Mouse (Mus musculus) lung, postnatal 0 days (tissue): ENCODE results near the gene Bcorl1. TPM values are rescaled to one million over a fixed set of nuclear protein-coding genes. Genes with fewer than 3 reads are reported as not detected.

Experiments used
- ATAC-seq: fragments of 200-750 bp; cut with Nextera tagmentation; 2 replicates; pipeline ENCODE4 v1.8.0; 2017; ENCODE audit warnings: moderate library complexity
- DNase-seq: peaks from one replicate; pipeline ENCODE4 v3.0.0-alpha.2; 2016; ENCODE audit warnings: low spot score
- H3K27ac ChIP-seq: fragments of 300-500 bp; sonication (generic); 2 replicates; pipeline ENCODE4 v1.5.1; 2014; ENCODE audit warnings: antibody characterized with exemption, mild to moderate bottlenecking, low read length, mixed read lengths
- H3K27me3 ChIP-seq: fragments of 300-500 bp; sonication (generic); replicated peaks from 2 replicates; pipeline ENCODE4 v1.6.1; 2014; ENCODE audit warnings: low read length, mixed read lengths; ENCODE audit not compliant: insufficient read depth
- H3K36me3 ChIP-seq: fragments of 300-500 bp; sonication (generic); 2 replicates; pipeline ENCODE4 v1.6.1; 2014; ENCODE audit warnings: low read length, mixed read lengths; ENCODE audit not compliant: insufficient read depth
- H3K4me1 ChIP-seq: fragments of 300-500 bp; sonication (generic); 2 replicates; pipeline ENCODE4 v1.6.1; 2014; ENCODE audit warnings: antibody characterized with exemption, low read depth, low read length, mixed read lengths; ENCODE audit not compliant: insufficient read depth
- H3K4me2 ChIP-seq: fragments of 300-500 bp; sonication (generic); replicated peaks from 2 replicates; pipeline ENCODE4 v1.6.1; 2014; ENCODE audit warnings: low read depth, mild to moderate bottlenecking, low read length, moderate library complexity, mixed read lengths
- H3K4me3 ChIP-seq: fragments of 300-500 bp; sonication (generic); 2 replicates; pipeline ENCODE4 v1.5.1; 2014; ENCODE audit warnings: low read depth, low read length
- H3K9ac ChIP-seq: fragments of 300-500 bp; sonication (generic); replicated peaks from 2 replicates; pipeline ENCODE4 v1.6.1; 2014; ENCODE audit warnings: low read depth, mild to moderate bottlenecking
- H3K9me3 ChIP-seq: fragments of 300-500 bp; sonication (generic); 2 replicates; pipeline ENCODE4 v1.6.1; 2016; ENCODE audit warnings: low read length, mixed read lengths
- CTCF ChIP-seq: IDR thresholded peaks from 2 replicates; pipeline ENCODE4 v1.5.1; 2016; ENCODE audit warnings: antibody characterized with exemption, mild to moderate bottlenecking
- EP300 ChIP-seq: IDR thresholded peaks from 2 replicates; pipeline ENCODE4 v1.6.1; 2016; ENCODE audit warnings: antibody characterized with exemption, mild to moderate bottlenecking, control low read depth
- WGBS: fragments of 180-500 bp; shearing (Covaris S2); extraction: QIAGEN DNeasy Blood & Tissue Kit; methylation state at CpG from one replicate; pipeline ENCODE4 v1.1.7; 2014; 5-methylcytosine and 5-hydroxymethylcytosine counted together
- polyA plus RNA-seq: library from polyadenylated mRNA; unstranded; fragments of >200 nt; fragmentation: Nextera tagmentation; extraction: Ambion mirVana; gene quantifications from 2 replicates; pipeline ENCODE4 v1.2.1, GENCODE M21; 2015

Gene Bcorl1
- polyA plus RNA-seq, 1 experiment from 2014 or later = 3.1 TPM

- DNase-seq = no peak
- H3K9ac ChIP-seq = no peak overlapping the region
These were observed 84.1 kb downstream of the Bcorl1 start for GRCm38 (mm10) chrX:48425280-48425679.

GRCm38 (mm10) chrX:48428241-48428640 is 87.1 kb downstream of the Bcorl1 start:
- no peaks in the 10 kb centered on the region for H3K9me3 ChIP-seq
- no peak overlapping the region for H3K4me2 ChIP-seq
- DNase-seq (peak; percentile 43), ATAC-seq (peak; percentile 42)
- WGBS = 38% methylated on average over 6 of the region's 6 CpGs
- no peaks in the 10 kb centered on the region for H3K36me3 ChIP-seq
- no peak overlapping the region for H3K4me3 ChIP-seq
- no peak for TF ChIP-seq CTCF
- peak; percentile 27; the same call in 1 of the 2 replicates for TF ChIP-seq EP300
- no peak overlapping the region for H3K9ac ChIP-seq
- H3K27me3 ChIP-seq = no peaks in the 10 kb centered on the region
- 0 out of 2 replicates have a peak overlapping the region, but pooled peaks have one; percentile 47 for H3K27ac ChIP-seq
- no peaks in the 10 kb centered on the region for H3K4me1 ChIP-seq

More at GRCm38 (mm10) chrX:48425280-48425679, 84.1 kb downstream of the Bcorl1 start:
- Histone ChIP-seq H3K9me3 (no peaks in the 10 kb centered on the region), H3K27me3 (no peaks in the 10 kb centered on the region), H3K4me2 (peak overlapping the region; percentile 28; the same call in 1 of the 2 replicates), H3K27ac (0 out of 2 replicates have a peak overlapping the region, but pooled peaks have one; percentile 3), H3K36me3 (no peaks in the 10 kb centered on the region), H3K4me3 (no peak overlapping the region), H3K4me1 (no peaks in the 10 kb centered on the region)
- TF ChIP-seq CTCF (no peak), EP300 (no peak)
- 40% methylated on average over 7 of the region's 7 CpGs for WGBS
- ATAC-seq = no peak

GRCm38 (mm10) chrX:48428642-48429041 is 87.5 kb downstream of the Bcorl1 start:
- Histone ChIP-seq H3K4me2 (no peak overlapping the region), H3K4me1 (no peaks in the 10 kb centered on the region), H3K36me3 (no peaks in the 10 kb centered on the region), H3K27me3 (no peaks in the 10 kb centered on the region), H3K9me3 (no peaks in the 10 kb centered on the region), H3K27ac (no peak overlapping the region), H3K4me3 (no peak overlapping the region), H3K9ac (no peak overlapping the region)
- ATAC-seq (no peak), DNase-seq (no peak)
- 75% methylated on average over 8 of the region's 8 CpGs for WGBS
- TF ChIP-seq CTCF = no peak
- TF ChIP-seq EP300 = no peak

GRCm38 (mm10) chrX:48429100-48429499 is 87.9 kb downstream of the Bcorl1 start:
- Histone ChIP-seq H3K4me2 (no peak overlapping the region), H3K36me3 (no peaks in the 10 kb centered on the region), H3K27ac (no peak overlapping the region), H3K9ac (no peak overlapping the region), H3K9me3 (no peaks in the 10 kb centered on the region), H3K4me3 (no peak overlapping the region), H3K27me3 (no peaks in the 10 kb centered on the region), H3K4me1 (no peaks in the 10 kb centered on the region)
- TF ChIP-seq CTCF (no peak), EP300 (no peak)
- ATAC-seq (no peak), DNase-seq (no peak)

- DNase-seq = peak; percentile 63
- Histone ChIP-seq H3K4me3 (no peak overlapping the region), H3K9me3 (no peaks in the 10 kb centered on the region), H3K4me1 (no peaks in the 10 kb centered on the region), H3K9ac (no peak overlapping the region), H3K36me3 (no peaks in the 10 kb centered on the region), H3K4me2 (no peak overlapping the region), H3K27ac (no peak overlapping the region), H3K27me3 (no peaks in the 10 kb centered on the region)
- TF ChIP-seq EP300 = no peak
- TF ChIP-seq CTCF = peak; percentile 35
- ATAC-seq = peak; percentile 49; the same call in 1 of the 2 replicates
- 40% methylated on average over 6 of the region's 6 CpGs for WGBS
These were observed 88.4 kb downstream of the Bcorl1 start for GRCm38 (mm10) chrX:48429538-48429937.

GRCm38 (mm10) chrX:48432599-48433526 is 91.7 kb downstream of the Bcorl1 start:
- Histone ChIP-seq H3K4me3 (no peak overlapping the region), H3K9me3 (no peaks in the 10 kb centered on the region), H3K9ac (no peak overlapping the region), H3K4me1 (no peaks in the 10 kb centered on the region), H3K27me3 (no peaks in the 10 kb centered on the region), H3K4me2 (no peak overlapping the region), H3K36me3 (no peaks in the 10 kb centered on the region), H3K27ac (no peak overlapping the region)
- no peak for ATAC-seq
- no peak for DNase-seq
- no peak for TF ChIP-seq CTCF
- no peak for TF ChIP-seq EP300
- WGBS = 52% methylated on average over 15 of the region's 15 CpGs
